Mouse (Mus musculus) brain, embryonic 14.5 days (tissue): Measurements from ENCODE around the gene Desi2.
A peak's percentile ranks its signal among the peaks of the same experiment; 100 is the strongest.
"Not testable (repeated sequence)": the region's sequence is repeated elsewhere in the genome, so short reads cannot be mapped to it uniquely, and the experiment has no call there.

Experiments
- CTCF ChIP-seq: fragments of 200-500 bp; IDR thresholded peaks from 2 replicates; pipeline ENCODE4 v1.5.1; 2012; ENCODE audit warnings: inconsistent platforms, mild to moderate bottlenecking, moderate library complexity, borderline replicate concordance; ENCODE audit not compliant: insufficient read depth, insufficient read length; ENCODE audit errors: extremely low read depth
- POLR2A ChIP-seq: fragments of 200-500 bp; IDR thresholded peaks from 2 replicates; pipeline ENCODE4 v1.6.1; 2012; ENCODE audit warnings: mild to moderate bottlenecking, inconsistent platforms, borderline replicate concordance; ENCODE audit not compliant: poor library complexity, insufficient read depth, insufficient read length, severe bottlenecking; ENCODE audit errors: extremely low read depth

- peak; percentile 36; the same call in 1 of the 2 replicates for TF ChIP-seq CTCF
- not testable (repeated sequence) for TF ChIP-seq POLR2A
Measured at GRCm38 (mm10) chr1:178146513-178146912, 40.7 kb upstream of the Desi2 start.
